Mouse (Mus musculus) spleen, postnatal 14 days (tissue): ENCODE data around the gene Enah.

Source experiments
- DNase-seq, 2 experiments: peaks; one replicate each; pipeline ENCODE4 v3.0.0; 2021 to 2022; ENCODE audit warnings: low spot score in 2 of 2

The Enah gene

DNA sequence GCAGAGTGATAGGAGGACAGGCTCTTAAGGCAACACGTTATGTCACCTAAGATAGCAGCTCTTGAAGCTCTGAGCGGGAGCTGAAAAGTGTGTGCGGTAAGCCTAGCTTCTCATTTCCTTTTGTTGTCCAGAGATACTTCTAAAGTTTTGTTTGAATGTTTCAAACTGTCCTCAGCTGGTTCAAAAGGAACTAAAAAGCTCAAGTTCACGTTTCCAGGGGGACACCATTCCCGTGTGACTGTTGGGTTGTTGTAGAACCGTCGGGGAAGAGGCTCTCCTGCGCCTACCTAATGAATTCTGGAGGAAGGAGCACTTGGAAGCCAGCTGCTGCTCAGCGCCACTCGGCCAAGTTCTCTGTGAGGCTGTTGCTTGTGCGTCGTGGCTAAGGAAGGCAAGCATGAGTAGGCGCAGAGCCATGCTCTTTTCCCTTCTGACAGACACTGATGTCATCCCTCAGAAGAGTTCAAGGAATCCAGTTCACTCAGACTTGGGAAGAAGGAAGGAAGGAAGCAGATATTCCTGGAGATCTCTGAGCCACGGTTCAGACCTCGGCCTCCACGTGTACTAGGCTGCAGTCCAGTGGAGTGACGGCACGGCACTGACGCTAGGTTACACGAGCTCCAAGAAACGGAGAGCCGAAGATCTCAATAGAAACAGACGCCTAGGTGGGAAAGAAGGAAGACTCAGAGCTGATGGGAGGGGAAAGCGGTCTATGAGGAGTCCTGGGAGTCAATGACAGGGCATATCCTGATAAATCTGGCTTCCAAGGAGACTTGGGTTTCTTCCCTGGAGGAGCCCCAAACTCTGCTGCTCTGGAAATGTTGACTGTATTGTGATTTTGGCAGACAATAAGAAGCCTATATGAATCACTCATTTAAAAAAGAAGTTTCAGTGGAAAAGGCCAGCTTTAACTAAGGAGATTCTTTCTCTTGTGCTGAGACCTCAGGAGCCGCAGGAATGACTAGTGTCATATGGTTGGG, 8.7 kb upstream of the Enah start:
- DNase-seq: no peak

GRCm38 (mm10) chr1:182027426-182027979, 7.7 kb upstream of the Enah start:
- no peak for DNase-seq

GRCm38 (mm10) chr1:182026821-182027220, 7.0 kb upstream of the Enah start:
- no peak for DNase-seq

GRCm38 (mm10) chr1:182026120-182026519, 6.3 kb upstream of the Enah start:
- DNase-seq: no peak

GRCm38 (mm10) chr1:182021691-182022299, 2.0 kb upstream of the Enah start:
- no peak for DNase-seq

- no peak for DNase-seq
These were observed 1.2 kb upstream of the Enah start for GRCm38 (mm10) chr1:182020831-182021460.

DNA sequence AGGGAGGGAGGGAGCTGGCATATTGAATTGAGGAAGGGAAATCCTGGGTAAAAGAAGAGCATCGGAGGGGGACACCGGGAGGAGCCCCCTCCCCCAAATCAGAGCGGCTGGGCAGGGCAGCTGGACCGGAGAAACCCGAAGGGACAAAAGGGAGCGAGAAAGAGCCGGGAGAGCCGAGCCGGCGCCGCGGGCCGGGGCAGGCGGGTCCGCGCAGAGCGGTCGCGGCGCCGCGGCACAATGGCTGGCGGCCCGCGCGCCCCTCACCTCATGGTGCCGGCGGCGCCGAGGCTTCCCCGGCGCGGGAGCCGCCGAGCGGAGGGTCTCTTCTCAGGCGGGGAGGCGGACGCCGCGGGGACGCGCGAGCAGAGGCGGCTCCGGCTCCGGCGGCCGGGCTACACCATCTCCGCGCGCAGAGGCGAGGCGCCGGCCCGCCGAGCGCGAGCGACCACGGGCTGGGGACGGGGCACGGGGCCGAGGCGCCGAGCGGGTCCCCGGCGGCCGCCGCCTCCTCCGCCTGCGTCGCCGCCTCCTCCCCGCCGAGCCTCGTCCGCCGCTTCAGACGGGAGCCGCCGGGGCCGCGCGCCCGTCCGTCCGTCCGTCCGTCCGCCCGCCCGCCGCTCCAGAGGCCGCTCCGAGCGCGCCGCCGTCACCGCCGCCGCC, 394 bp downstream of the Enah start:
- DNase-seq: no peak

GRCm38 (mm10) chr1:182018397-182019265, 1.2 kb downstream of the Enah start:
- DNase-seq: no peak

- DNase-seq: no peak
These were observed 14.0 kb downstream of the Enah start for GRCm38 (mm10) chr1:182005831-182006230.

DNA sequence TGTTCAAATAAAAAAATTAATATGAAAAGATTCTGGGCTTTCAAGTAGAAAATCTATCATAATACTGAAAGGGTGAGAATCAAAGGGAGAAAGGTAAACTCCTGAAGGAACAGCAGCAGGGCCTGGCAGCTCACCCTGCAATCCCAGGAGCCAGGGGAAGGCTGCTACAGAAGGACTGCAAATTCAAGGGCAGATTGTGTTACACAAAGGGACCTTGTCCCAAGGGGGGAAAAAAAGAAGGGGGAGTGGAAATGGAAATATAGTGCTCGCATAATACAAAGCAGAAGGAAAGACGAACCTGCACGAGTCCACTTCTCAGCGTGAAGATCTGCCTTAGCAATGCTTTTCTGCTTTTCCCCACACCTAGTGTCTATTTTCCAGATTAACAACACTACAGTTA, 21.1 kb downstream of the Enah start:
- DNase-seq: no peak

- no peak for DNase-seq
These were observed 22.0 kb downstream of the Enah start for GRCm38 (mm10) chr1:181997791-181998190.

GRCm38 (mm10) chr1:181993597-181993996, 26.2 kb downstream of the Enah start:
- no peak for DNase-seq

- DNase-seq: no peak
These were observed 31.4 kb downstream of the Enah start for GRCm38 (mm10) chr1:181988367-181988766.

DNA sequence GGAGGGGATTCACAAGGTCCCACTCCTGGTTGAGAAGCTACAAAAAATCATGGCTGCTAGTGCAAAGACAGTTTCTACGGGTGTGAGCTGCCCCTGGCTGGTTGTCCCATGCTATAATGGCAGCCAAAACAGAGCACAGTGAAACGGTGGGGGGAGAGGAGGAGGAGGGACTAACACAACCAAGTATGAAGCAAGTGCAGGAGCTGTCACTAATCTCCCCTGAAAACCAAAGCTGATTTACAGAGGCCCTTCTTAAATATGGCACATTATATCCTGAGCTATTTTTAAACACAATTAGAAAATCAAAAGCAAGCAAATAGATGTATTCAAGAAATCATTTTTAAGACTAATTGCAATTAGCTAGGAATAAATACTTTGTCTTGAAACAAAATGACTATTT, 32.6 kb downstream of the Enah start:
- DNase-seq: no peak

DNA sequence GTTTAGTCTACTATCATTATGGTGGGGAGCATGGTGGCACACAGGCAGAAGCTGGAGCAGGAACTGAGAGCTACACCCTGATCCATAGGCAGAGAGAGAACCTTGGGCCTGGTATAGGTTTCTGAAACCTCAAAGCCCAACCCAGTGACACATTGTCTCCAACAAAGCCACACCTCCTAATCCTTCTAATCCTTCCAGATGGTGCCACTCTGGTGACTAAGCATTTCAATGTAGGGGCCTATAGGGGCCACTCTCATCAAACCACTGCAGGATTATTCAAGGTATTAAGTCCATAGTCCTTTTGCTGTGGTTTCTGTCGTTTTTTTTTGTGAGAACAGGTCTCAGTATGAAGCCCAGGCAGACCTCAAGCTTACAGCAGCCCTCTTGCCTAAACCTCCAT, 33.9 kb downstream of the Enah start:
- DNase-seq: no peak

DNA sequence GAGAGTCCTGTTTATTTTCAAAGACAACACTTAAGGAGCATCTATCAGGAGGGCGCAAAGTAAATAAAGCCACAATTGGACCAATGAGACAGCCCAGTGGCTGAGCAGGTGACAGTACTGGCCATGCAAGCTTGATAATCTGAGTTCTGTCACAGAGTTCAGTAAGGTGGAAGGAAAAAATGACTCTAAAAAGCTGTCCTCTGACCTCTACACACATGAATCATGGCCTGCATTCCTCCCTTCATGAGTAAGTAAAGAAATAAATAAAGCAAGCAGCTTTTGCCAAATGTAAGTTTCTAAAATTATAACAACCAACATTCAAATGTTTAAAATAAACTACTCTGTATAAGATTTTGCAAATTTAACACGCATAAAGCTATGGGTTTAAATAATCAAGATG, 35.0 kb downstream of the Enah start:
- DNase-seq: no peak

GRCm38 (mm10) chr1:181980017-181980719, 39.6 kb downstream of the Enah start:
- DNase-seq: no peak

DNA sequence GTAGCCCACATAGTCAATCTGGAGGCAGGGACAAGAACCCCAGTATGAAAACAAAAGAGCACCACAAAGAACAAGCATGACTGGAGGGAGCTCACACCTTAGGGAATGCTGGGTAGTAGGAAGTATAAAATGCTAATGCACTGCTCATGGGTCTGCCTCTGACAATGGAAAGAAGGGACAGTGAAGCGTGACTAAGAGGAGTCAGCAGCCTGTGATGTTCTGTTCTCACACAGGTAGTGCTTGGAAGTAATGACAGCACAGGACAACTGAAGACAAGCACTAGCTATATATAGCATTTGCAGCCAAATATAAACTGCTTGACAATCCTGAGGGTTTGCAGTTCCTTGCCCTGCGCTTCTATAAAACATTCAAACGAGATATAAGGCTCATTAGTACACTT, 44.3 kb downstream of the Enah start:
- DNase-seq: no peak

DNA sequence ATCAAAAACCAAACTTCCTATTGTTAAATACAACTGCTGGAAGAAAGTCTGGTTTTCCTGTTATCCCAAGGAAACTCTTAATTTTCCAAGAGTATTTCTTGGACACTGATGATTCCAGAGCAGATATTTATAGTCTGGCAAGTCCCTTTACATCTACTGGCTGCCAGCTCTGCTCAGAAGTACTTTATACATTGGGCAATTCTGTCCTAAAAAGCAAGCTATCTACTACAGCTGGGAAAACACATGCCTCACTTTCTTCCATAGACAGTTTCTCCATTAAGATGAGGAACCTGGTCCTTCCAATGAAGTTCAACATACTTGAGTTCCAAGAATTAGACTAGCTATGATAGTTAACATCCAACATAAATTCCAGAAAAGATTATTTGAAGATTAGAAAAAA, 44.9 kb downstream of the Enah start:
- DNase-seq: no peak

DNA sequence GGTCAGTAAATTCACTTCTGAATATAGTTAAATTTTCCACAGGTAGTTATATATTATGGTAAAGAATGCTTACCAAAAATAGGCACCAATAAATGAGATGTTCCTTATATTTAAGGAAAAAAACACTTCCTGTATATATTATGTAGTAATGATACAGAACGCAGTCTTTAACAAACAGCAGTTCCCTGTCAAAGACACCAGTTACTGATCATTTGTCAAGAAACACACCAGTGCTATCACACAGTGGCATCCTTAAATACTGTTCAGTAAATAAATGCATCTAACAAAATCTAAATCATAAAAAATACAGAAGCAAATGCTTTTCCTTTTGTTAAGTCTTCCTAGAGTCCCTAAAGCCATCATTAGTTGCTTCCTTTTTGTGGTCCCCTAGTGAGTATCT, 54.5 kb downstream of the Enah start:
- no peak for DNase-seq
